Mouse (Mus musculus): ENCODE data around the gene Gng8. TPM values are rescaled to one million over a fixed set of nuclear protein-coding genes. Genes with fewer than 3 reads are reported as not detected.
A peak's percentile ranks its signal among the peaks of the same experiment; 100 is the strongest.

The Gng8 gene
- polyA plus RNA-seq, 2 experiments, result 17.8 to 63.3 TPM

- DNase-seq (ENCODE audit: low spot score), result no peak
- no peak for TF ChIP-seq POLR2A (IDR thresholded peaks at IDR 0.05; ENCODE audit: borderline replicate concordance, extremely low read depth, insufficient read depth, insufficient read length)
- Histone ChIP-seq H3K4me2 (replicated peaks; ENCODE audit: low read depth, low read length, severe bottlenecking) (peak overlapping the region; percentile 91), H3K9me3 (ENCODE audit: control insufficient read depth, low read length) (no peaks in the 10 kb centered on the region), H3K27me3 (ENCODE audit: control insufficient read depth, insufficient read depth, low read length) (no peaks in the 10 kb centered on the region), H3K36me3 (ENCODE audit: control insufficient read depth, insufficient read depth, low read length) (peaks cover 44% of the 10 kb centered on the region), H3K4me1 (ENCODE audit: control insufficient read depth, insufficient read depth, low read length) (peaks cover 19% of the 10 kb centered on the region), H3K4me3 (replicated peaks; ENCODE audit: low read length) (peak overlapping the region; percentile 60), H3K27ac (replicated peaks; ENCODE audit: low read depth, low read length) (peak overlapping the region; percentile 63), H3K9ac (ENCODE audit: low read depth, low read length, severe bottlenecking) (peak overlapping the region; percentile 52)
- 35% methylated on average over 10 of the region's 10 CpGs for WGBS
- ATAC-seq (ENCODE audit: low FRiP score, low read depth), result no peak
Measured at GRCm38 (mm10) chr7:16845820-16846167, 45.8 kb upstream of the Gng8 start.

- TF ChIP-seq POLR2A (IDR thresholded peaks at IDR 0.05; ENCODE audit: borderline replicate concordance, extremely low read depth, insufficient read depth, insufficient read length), result no peak
- Histone ChIP-seq H3K4me2 (replicated peaks; ENCODE audit: low read depth, low read length, severe bottlenecking) (no peak overlapping the region), H3K36me3 (ENCODE audit: control insufficient read depth, insufficient read depth, low read length) (peaks cover 43% of the 10 kb centered on the region), H3K9me3 (ENCODE audit: control insufficient read depth, low read length) (no peaks in the 10 kb centered on the region), H3K27ac (replicated peaks; ENCODE audit: low read depth, low read length) (no peak overlapping the region), H3K4me3 (replicated peaks; ENCODE audit: low read length) (no peak overlapping the region), H3K9ac (ENCODE audit: low read depth, low read length, severe bottlenecking) (no peak overlapping the region), H3K4me1 (ENCODE audit: control insufficient read depth, insufficient read depth, low read length) (peaks cover 19% of the 10 kb centered on the region), H3K27me3 (ENCODE audit: control insufficient read depth, insufficient read depth, low read length) (no peaks in the 10 kb centered on the region)
- ATAC-seq (ENCODE audit: low FRiP score, low read depth), result no peak
- no peak for DNase-seq (ENCODE audit: low spot score)
- WGBS, result 91% methylated on average over 5 of the region's 5 CpGs
Measured at GRCm38 (mm10) chr7:16846775-16847174, 44.8 kb upstream of the Gng8 start.

GRCm38 (mm10) chr7:16847507-16847906 lies 44.1 kb upstream of the Gng8 start:
- H3K27me3 ChIP-seq (ENCODE audit: control insufficient read depth, insufficient read depth, low read length), result no peaks in the 10 kb centered on the region
- ATAC-seq (ENCODE audit: low FRiP score, low read depth) (no peak), DNase-seq (ENCODE audit: low spot score) (no peak)
- H3K36me3 ChIP-seq (ENCODE audit: control insufficient read depth, insufficient read depth, low read length), result peaks cover 50% of the 10 kb centered on the region
- peaks cover 19% of the 10 kb centered on the region for H3K4me1 ChIP-seq (ENCODE audit: control insufficient read depth, insufficient read depth, low read length)
- no peak overlapping the region for H3K27ac ChIP-seq (replicated peaks; ENCODE audit: low read depth, low read length)
- no peaks in the 10 kb centered on the region for H3K9me3 ChIP-seq (ENCODE audit: control insufficient read depth, low read length)
- WGBS, result 80% methylated on average over 19 of the region's 19 CpGs
- H3K9ac ChIP-seq (ENCODE audit: low read depth, low read length, severe bottlenecking), result no peak overlapping the region
- TF ChIP-seq POLR2A (IDR thresholded peaks at IDR 0.05; ENCODE audit: borderline replicate concordance, extremely low read depth, insufficient read depth, insufficient read length), result no peak
- no peak overlapping the region for H3K4me2 ChIP-seq (replicated peaks; ENCODE audit: low read depth, low read length, severe bottlenecking)
- no peak overlapping the region for H3K4me3 ChIP-seq (replicated peaks; ENCODE audit: low read length)

- H3K4me2 ChIP-seq (replicated peaks; ENCODE audit: low read depth, low read length, severe bottlenecking), result no peak overlapping the region
- no peak for ATAC-seq (ENCODE audit: low FRiP score, low read depth)
- H3K4me1 ChIP-seq (ENCODE audit: control insufficient read depth, insufficient read depth, low read length), result peaks cover 19% of the 10 kb centered on the region
- peaks cover 58% of the 10 kb centered on the region for H3K36me3 ChIP-seq (ENCODE audit: control insufficient read depth, insufficient read depth, low read length)
- H3K4me3 ChIP-seq (replicated peaks; ENCODE audit: low read length), result no peak overlapping the region
- H3K27ac ChIP-seq (replicated peaks; ENCODE audit: low read depth, low read length), result no peak overlapping the region
- H3K9me3 ChIP-seq (ENCODE audit: control insufficient read depth, low read length), result no peaks in the 10 kb centered on the region
- H3K27me3 ChIP-seq (ENCODE audit: control insufficient read depth, insufficient read depth, low read length), result no peaks in the 10 kb centered on the region
- no peak overlapping the region for H3K9ac ChIP-seq (ENCODE audit: low read depth, low read length, severe bottlenecking)
- WGBS, result 29% methylated on average over 15 of the region's 17 CpGs
- no peak for DNase-seq (ENCODE audit: low spot score)
- no peak for TF ChIP-seq POLR2A (IDR thresholded peaks at IDR 0.05; ENCODE audit: borderline replicate concordance, extremely low read depth, insufficient read depth, insufficient read length)
Measured at GRCm38 (mm10) chr7:16848579-16848978, 43.0 kb upstream of the Gng8 start.

GRCm38 (mm10) chr7:16851636-16852035 lies 40.0 kb upstream of the Gng8 start:
- ATAC-seq (ENCODE audit: low FRiP score, low read depth), result no peak
- Histone ChIP-seq H3K27ac (replicated peaks; ENCODE audit: low read depth, low read length) (no peak overlapping the region), H3K4me2 (replicated peaks; ENCODE audit: low read depth, low read length, severe bottlenecking) (no peak overlapping the region), H3K9me3 (ENCODE audit: control insufficient read depth, low read length) (no peaks in the 10 kb centered on the region), H3K27me3 (ENCODE audit: control insufficient read depth, insufficient read depth, low read length) (no peaks in the 10 kb centered on the region), H3K9ac (ENCODE audit: low read depth, low read length, severe bottlenecking) (no peak overlapping the region), H3K4me3 (replicated peaks; ENCODE audit: low read length) (no peak overlapping the region), H3K4me1 (ENCODE audit: control insufficient read depth, insufficient read depth, low read length) (no peaks in the 10 kb centered on the region), H3K36me3 (ENCODE audit: control insufficient read depth, insufficient read depth, low read length) (peaks cover 87% of the 10 kb centered on the region)
- DNase-seq (ENCODE audit: low spot score), result no peak
- TF ChIP-seq POLR2A (IDR thresholded peaks at IDR 0.05; ENCODE audit: borderline replicate concordance, extremely low read depth, insufficient read depth, insufficient read length), result no peak
- WGBS, result 85% methylated on average over 4 of the region's 4 CpGs

GRCm38 (mm10) chr7:16853302-16853831 lies 38.2 kb upstream of the Gng8 start:
- TF ChIP-seq POLR2A (IDR thresholded peaks at IDR 0.05; ENCODE audit: borderline replicate concordance, extremely low read depth, insufficient read depth, insufficient read length), result no peak
- DNase-seq (ENCODE audit: low spot score) (no peak), ATAC-seq (ENCODE audit: low FRiP score, low read depth) (peak; percentile 17; the same call in 1 of the 2 replicates)
- H3K27me3 ChIP-seq (ENCODE audit: control insufficient read depth, insufficient read depth, low read length), result no peaks in the 10 kb centered on the region
- no peak overlapping the region for H3K27ac ChIP-seq (replicated peaks; ENCODE audit: low read depth, low read length)
- H3K4me1 ChIP-seq (ENCODE audit: control insufficient read depth, insufficient read depth, low read length), result no peaks in the 10 kb centered on the region
- 81% methylated on average over 14 of the region's 14 CpGs for WGBS
- H3K36me3 ChIP-seq (ENCODE audit: control insufficient read depth, insufficient read depth, low read length), result peaks cover 86% of the 10 kb centered on the region
- no peaks in the 10 kb centered on the region for H3K9me3 ChIP-seq (ENCODE audit: control insufficient read depth, low read length)
- no peak overlapping the region for H3K4me3 ChIP-seq (replicated peaks; ENCODE audit: low read length)
- no peak overlapping the region for H3K9ac ChIP-seq (ENCODE audit: low read depth, low read length, severe bottlenecking)
- no peak overlapping the region for H3K4me2 ChIP-seq (replicated peaks; ENCODE audit: low read depth, low read length, severe bottlenecking)
